Mouse (Mus musculus): ENCODE results near the gene Bmp3. TPM values are rescaled to one million over a fixed set of nuclear protein-coding genes. Genes with fewer than 3 reads are reported as not detected.

Bmp3 gene
- polyA plus RNA-seq, 1 experiment: 0.45 TPM

DNA sequence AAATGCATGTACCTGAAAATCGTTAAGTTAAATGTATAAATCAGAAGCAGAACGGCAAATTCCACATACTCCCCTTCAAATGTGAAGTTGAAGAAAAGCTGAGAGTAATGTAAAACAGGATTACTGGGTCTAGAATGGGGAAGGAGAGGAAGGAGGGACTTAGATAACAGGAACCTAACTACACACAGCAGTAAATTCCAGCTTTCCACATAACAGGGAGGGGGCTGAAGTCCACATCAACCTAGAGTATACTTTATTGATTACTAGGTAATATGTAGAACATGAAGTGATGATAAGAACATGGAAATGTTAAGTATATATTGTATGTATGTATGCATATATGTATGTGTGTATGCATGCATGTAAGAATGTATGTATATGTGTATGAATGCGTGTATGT lies 68.7 kb downstream of the Bmp3 start:
- TF ChIP-seq POLR2A (IDR thresholded peaks at IDR 0.05; ENCODE audit: borderline replicate concordance, control insufficient read depth, low read depth, low read length) (no peak), CTCF (IDR thresholded peaks at IDR 0.05; ENCODE audit: control insufficient read depth, insufficient read depth, low read length) (no peak)
- Histone ChIP-seq H3K4me1 (ENCODE audit: control insufficient read depth, insufficient read depth, low read length) (no peaks in the 10 kb centered on the region; the same call in none of the 2 replicates), H3K27ac (ENCODE audit: control insufficient read depth, insufficient read depth, low read depth, low read length, poor library complexity) (no peak overlapping the region), H3K4me3 (replicated peaks; ENCODE audit: control insufficient read depth, low read depth, low read length) (no peak overlapping the region)
- 82% methylated on average over 3 of the region's 3 CpGs for WGBS

Other genes with a start within 250 kb of the Bmp3 start
- gene Prkg2, start 182.9 kb downstream of the Bmp3 start, polyA plus RNA-seq (2011; ENCODE audit: insufficient read depth, insufficient read length, low replicate concordance, missing spikeins): 1.5 TPM in 1 of 2 replicates, not detected in the other

All from bone marrow, adult 2 months (tissue).